Mouse (Mus musculus): Measurements from ENCODE around the gene Raver1. TPM values are rescaled to one million over a fixed set of nuclear protein-coding genes. Genes with fewer than 3 reads are reported as not detected.

Gene Raver1
- polyA plus RNA-seq, 1 experiment, result 20.5 TPM

- peak overlapping the region; percentile 68 for H3K27ac ChIP-seq (ENCODE audit: control insufficient read depth, insufficient read depth, low read depth, low read length, poor library complexity)
- H3K4me1 ChIP-seq (ENCODE audit: control insufficient read depth, insufficient read depth, low read length), result peaks cover 2% of the 10 kb centered on the region; the same call in 1 of the 2 replicates
- no peak overlapping the region for H3K4me3 ChIP-seq (replicated peaks; ENCODE audit: control insufficient read depth, low read depth, low read length)
- WGBS, result 69% methylated on average over 6 of the region's 6 CpGs
- TF ChIP-seq POLR2A (IDR thresholded peaks at IDR 0.05; ENCODE audit: borderline replicate concordance, control insufficient read depth, low read depth, low read length) (no peak), CTCF (IDR thresholded peaks at IDR 0.05; ENCODE audit: control insufficient read depth, insufficient read depth, low read length) (no peak)
These were observed 63.2 kb downstream of the Raver1 start for GRCm38 (mm10) chr9:21028560-21029110.

- Histone ChIP-seq H3K4me3 (replicated peaks; ENCODE audit: control insufficient read depth, low read depth, low read length) (no peak overlapping the region), H3K27ac (ENCODE audit: control insufficient read depth, insufficient read depth, low read depth, low read length, poor library complexity) (no peak overlapping the region), H3K4me1 (ENCODE audit: control insufficient read depth, insufficient read depth, low read length) (peaks cover 2% of the 10 kb centered on the region; the same call in 1 of the 2 replicates)
- 85% methylated on average over 8 of the region's 8 CpGs for WGBS
- no peak for TF ChIP-seq CTCF (IDR thresholded peaks at IDR 0.05; ENCODE audit: control insufficient read depth, insufficient read depth, low read length)
- no peak for TF ChIP-seq POLR2A (IDR thresholded peaks at IDR 0.05; ENCODE audit: borderline replicate concordance, control insufficient read depth, low read depth, low read length)
These were observed 64.0 kb downstream of the Raver1 start for GRCm38 (mm10) chr9:21027774-21028290.

- TF ChIP-seq POLR2A (IDR thresholded peaks at IDR 0.05; ENCODE audit: borderline replicate concordance, control insufficient read depth, low read depth, low read length) (no peak), CTCF (IDR thresholded peaks at IDR 0.05; ENCODE audit: control insufficient read depth, insufficient read depth, low read length) (no peak)
- Histone ChIP-seq H3K4me1 (ENCODE audit: control insufficient read depth, insufficient read depth, low read length) (peaks cover 2% of the 10 kb centered on the region; the same call in 1 of the 2 replicates), H3K4me3 (replicated peaks; ENCODE audit: control insufficient read depth, low read depth, low read length) (no peak overlapping the region), H3K27ac (ENCODE audit: control insufficient read depth, insufficient read depth, low read depth, low read length, poor library complexity) (no peak overlapping the region)
- 94% methylated on average over 12 of the region's 12 CpGs for WGBS
These were observed 65.0 kb downstream of the Raver1 start for GRCm38 (mm10) chr9:21026849-21027248.

GRCm38 (mm10) chr9:21025258-21025810, 66.5 kb downstream of the Raver1 start:
- WGBS, result 92% methylated on average over 19 of the region's 19 CpGs
- TF ChIP-seq CTCF (IDR thresholded peaks at IDR 0.05; ENCODE audit: control insufficient read depth, insufficient read depth, low read length) (no peak), POLR2A (IDR thresholded peaks at IDR 0.05; ENCODE audit: borderline replicate concordance, control insufficient read depth, low read depth, low read length) (no peak)
- Histone ChIP-seq H3K4me1 (ENCODE audit: control insufficient read depth, insufficient read depth, low read length) (peaks cover 2% of the 10 kb centered on the region; the same call in 1 of the 2 replicates), H3K4me3 (replicated peaks; ENCODE audit: control insufficient read depth, low read depth, low read length) (no peak overlapping the region), H3K27ac (ENCODE audit: control insufficient read depth, insufficient read depth, low read depth, low read length, poor library complexity) (no peak overlapping the region)

Other genes with a start within 250 kb of the Raver1 start
- 13.1 and 28.5 TPM in 2 replicates for gene A230050P20Rik, start 223.4 kb downstream of the Raver1 start, polyA plus RNA-seq (2011; ENCODE audit: insufficient read depth, insufficient read length, low replicate concordance, missing spikeins)
- 1.6 TPM in 1 of 2 replicates, not detected in the other for gene Angptl6, start 212.3 kb downstream of the Raver1 start, polyA plus RNA-seq (2011; ENCODE audit: insufficient read depth, insufficient read length, low replicate concordance, missing spikeins)
- 41.9 and 69.7 TPM in 2 replicates for gene Ppan, start 203.8 kb downstream of the Raver1 start, polyA plus RNA-seq (2011; ENCODE audit: insufficient read depth, insufficient read length, low replicate concordance, missing spikeins)
- gene Eif3g, start 193.4 kb downstream of the Raver1 start, polyA plus RNA-seq (2011; ENCODE audit: insufficient read depth, insufficient read length, low replicate concordance, missing spikeins), result 62.7 and 99.1 TPM in 2 replicates
- 83.7 and 98.4 TPM in 2 replicates for gene Dnmt1, start 132.1 kb downstream of the Raver1 start, polyA plus RNA-seq (2011; ENCODE audit: insufficient read depth, insufficient read length, low replicate concordance, missing spikeins)
- gene S1pr2, start 115.2 kb downstream of the Raver1 start, polyA plus RNA-seq (2011; ENCODE audit: insufficient read depth, insufficient read length, low replicate concordance, missing spikeins), result 0.84 and 2.2 TPM in 2 replicates
- 13.8 and 27.4 TPM in 2 replicates for gene Mrpl4, start 89.3 kb downstream of the Raver1 start, polyA plus RNA-seq (2011; ENCODE audit: insufficient read depth, insufficient read length, low replicate concordance, missing spikeins)
- gene Icam1, start 76.0 kb downstream of the Raver1 start, polyA plus RNA-seq (2011; ENCODE audit: insufficient read depth, insufficient read length, low replicate concordance, missing spikeins), result 4.4 and 15.3 TPM in 2 replicates
- gene Icam4, start 62.6 kb downstream of the Raver1 start, polyA plus RNA-seq (2011; ENCODE audit: insufficient read depth, insufficient read length, low replicate concordance, missing spikeins), result 31.6 and 34.0 TPM in 2 replicates
- gene Icam5, start 59.9 kb downstream of the Raver1 start, polyA plus RNA-seq (2011; ENCODE audit: insufficient read depth, insufficient read length, low replicate concordance, missing spikeins), result 1.5 and 1.7 TPM in 2 replicates
- gene Zglp1, start 24.9 kb downstream of the Raver1 start, polyA plus RNA-seq (2011; ENCODE audit: insufficient read depth, insufficient read length, low replicate concordance, missing spikeins), result not detected in 2 replicates
- 1.7 TPM in 1 of 2 replicates, not detected in the other for gene Gm49373, start 18.9 kb downstream of the Raver1 start, polyA plus RNA-seq (2011; ENCODE audit: insufficient read depth, insufficient read length, low replicate concordance, missing spikeins)
- 15.2 and 41.9 TPM in 2 replicates for gene Fdx1l, start 18.4 kb downstream of the Raver1 start, polyA plus RNA-seq (2011; ENCODE audit: insufficient read depth, insufficient read length, low replicate concordance, missing spikeins)
- 2.5 and 4.9 TPM in 2 replicates for gene Gm38431, start within 50 bp of the Raver1 start, polyA plus RNA-seq (2011; ENCODE audit: insufficient read depth, insufficient read length, low replicate concordance, missing spikeins)
- 15.0 and 27.9 TPM in 2 replicates for gene Tyk2, start 39.2 kb upstream of the Raver1 start, polyA plus RNA-seq (2011; ENCODE audit: insufficient read depth, insufficient read length, low replicate concordance, missing spikeins)
- gene Cdc37, start 58.0 kb upstream of the Raver1 start, polyA plus RNA-seq (2011; ENCODE audit: insufficient read depth, insufficient read length, low replicate concordance, missing spikeins), result 29.6 and 51.1 TPM in 2 replicates
- gene Pde4a, start 73.7 kb upstream of the Raver1 start, polyA plus RNA-seq (2011; ENCODE audit: insufficient read depth, insufficient read length, low replicate concordance, missing spikeins), result 6.5 and 7.9 TPM in 2 replicates
- gene Keap1, start 147.4 kb upstream of the Raver1 start, polyA plus RNA-seq (2011; ENCODE audit: insufficient read depth, insufficient read length, low replicate concordance, missing spikeins), result 24.7 and 35.1 TPM in 2 replicates
- gene S1pr5, start 156.4 kb upstream of the Raver1 start, polyA plus RNA-seq (2011; ENCODE audit: insufficient read depth, insufficient read length, low replicate concordance, missing spikeins), result 0.65 and 1.00 TPM in 2 replicates
- gene Atg4d, start 173.3 kb upstream of the Raver1 start, polyA plus RNA-seq (2011; ENCODE audit: insufficient read depth, insufficient read length, low replicate concordance, missing spikeins), result 42.9 and 74.7 TPM in 2 replicates
- gene Kri1, start 196.0 kb upstream of the Raver1 start, polyA plus RNA-seq (2011; ENCODE audit: insufficient read depth, insufficient read length, low replicate concordance, missing spikeins), result 50.1 and 105 TPM in 2 replicates
- 84.1 and 99.0 TPM in 2 replicates for gene Cdkn2d, start 199.4 kb upstream of the Raver1 start, polyA plus RNA-seq (2011; ENCODE audit: insufficient read depth, insufficient read length, low replicate concordance, missing spikeins)
- 1.8 TPM in 1 of 2 replicates, not detected in the other for gene Ap1m2, start 220.3 kb upstream of the Raver1 start, polyA plus RNA-seq (2011; ENCODE audit: insufficient read depth, insufficient read length, low replicate concordance, missing spikeins)
- gene Slc44a2, start 228.7 kb upstream of the Raver1 start, polyA plus RNA-seq (2011; ENCODE audit: insufficient read depth, insufficient read length, low replicate concordance, missing spikeins), result 57.3 and 106 TPM in 2 replicates